Mouse (Mus musculus): ENCODE measurements around the gene Sept14.

DNA sequence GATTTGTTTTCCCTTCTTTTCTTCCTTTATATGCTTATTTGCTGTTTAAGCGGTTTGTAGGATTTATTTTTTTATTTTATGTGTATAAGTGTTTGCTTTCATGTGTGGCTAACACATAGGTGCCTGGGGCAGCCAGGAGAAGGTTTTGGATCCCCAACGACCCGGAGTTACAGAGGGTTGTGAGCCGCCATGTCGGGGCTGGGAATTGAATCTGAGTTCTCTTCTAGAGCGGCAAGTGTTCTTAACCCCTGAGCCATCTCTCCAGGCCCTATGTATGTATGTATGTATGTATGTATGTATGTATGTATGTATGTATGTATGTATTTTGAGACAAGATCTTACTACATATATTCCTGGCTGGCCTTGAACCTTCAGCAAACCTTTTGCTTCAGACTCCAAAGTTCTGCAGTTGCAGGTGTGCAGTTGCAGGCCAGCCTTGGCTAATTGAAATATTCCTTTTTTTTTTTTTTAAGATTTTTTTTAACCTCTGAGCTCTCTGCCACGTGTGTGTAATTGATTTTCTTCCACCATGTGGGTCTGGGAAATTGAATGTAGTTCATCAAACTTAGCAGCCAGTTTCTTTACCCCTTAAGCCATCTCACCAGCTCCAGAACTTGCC is 17.6 kb upstream of the Sept14 start:
- TF ChIP-seq GATA1 (IDR thresholded peaks at IDR 0.05; ENCODE audit: low read depth, low read length) (no peak), CTCF (IDR thresholded peaks at IDR 0.05 in 2 of 3, conservative IDR thresholded peaks at IDR 0.05 in 1 of 3; ENCODE audit: control insufficient read depth in 1 of 3, insufficient read depth in 1 of 3, low read depth in 2 of 3, low read length in 3 of 3, poor library complexity in 1 of 3, severe bottlenecking in 1 of 3) (no peak), POLR2A (IDR thresholded peaks at IDR 0.05; ENCODE audit: control insufficient read depth in 1 of 2, insufficient read depth in 1 of 2, low read depth in 1 of 2, low read length in 2 of 2, poor library complexity in 1 of 2) (no peak), ETS1 (IDR thresholded peaks at IDR 0.05; ENCODE audit: low read depth, low read length) (no peak), MEF2A (IDR thresholded peaks at IDR 0.05; ENCODE audit: extremely low read depth, insufficient replicate concordance, low read depth, low read length, poor library complexity, severe bottlenecking) (no peak), EP300 (IDR thresholded peaks at IDR 0.05; ENCODE audit: low read depth in 1 of 2, low read length in 2 of 2) (no peak), RCOR1 (IDR thresholded peaks at IDR 0.05; ENCODE audit: low read depth, low read length) (no peak), E2F4 (IDR thresholded peaks at IDR 0.05; ENCODE audit: borderline replicate concordance, low read depth, low read length) (no peak), UBTF (IDR thresholded peaks at IDR 0.05; ENCODE audit: borderline replicate concordance, insufficient read depth, low read depth, low read length) (no peak)
